Mouse (Mus musculus) gastrocnemius, adult 2 months (tissue): ENCODE data around the gene Zfp983. TPM values are rescaled to one million over a fixed set of nuclear protein-coding genes. Genes with fewer than 3 reads are reported as not detected.
"Not testable (repeated sequence)": the region's sequence is repeated elsewhere in the genome, so short reads cannot be mapped to it uniquely, and the experiment has no call there.

Experiments used
- DNase-seq: peaks from one replicate; pipeline ENCODE4 v3.0.0; 2022
- H3K27ac ChIP-seq: fragments of 200-600 bp; 2 replicates; pipeline ENCODE4 v1.8.1; 2022; ENCODE audit warnings: mild to moderate bottlenecking
- H3K4me3 ChIP-seq: fragments of 200-600 bp; 2 replicates; pipeline ENCODE4 v1.8.1; 2022; ENCODE audit warnings: mild to moderate bottlenecking, moderate library complexity
- CTCF ChIP-seq: fragments of 200-600 bp; IDR thresholded peaks from 2 replicates; pipeline ENCODE4 v1.8.1; 2022; ENCODE audit warnings: antibody characterized with exemption, mild to moderate bottlenecking, moderate library complexity
- intact Hi-C: fragments of 180-260 bp; cut with DNase I; formaldehyde crosslinking; loops from one replicate; pipeline ENCODE4 v1.15.1; 2025
- long read RNA-seq, 2 experiments: library from polyadenylated mRNA; stranded (forward); transcript quantifications; one replicate each; pipeline ENCODE4 v2.0.0; 2021
- total RNA-seq, 2 experiments: library from RNA; stranded (reverse); gene quantifications; 2 replicates each; pipeline ENCODE4 v1.2.3; 2021

Zfp983 gene
- total RNA-seq = 1 to 10 TPM; 1.8 to 2.1 TPM
- long read RNA-seq, experiment 1, partial matches to known transcripts = 0 of 4 reads
- long read RNA-seq, experiment 1, other reads (novel, unspliced or antisense) = 4 of 4 reads
- long read RNA-seq, experiment 2, partial matches to known transcripts = 0 of 3 reads
- long read RNA-seq, experiment 2, other reads (novel, unspliced or antisense) = 3 of 3 reads

DNA sequence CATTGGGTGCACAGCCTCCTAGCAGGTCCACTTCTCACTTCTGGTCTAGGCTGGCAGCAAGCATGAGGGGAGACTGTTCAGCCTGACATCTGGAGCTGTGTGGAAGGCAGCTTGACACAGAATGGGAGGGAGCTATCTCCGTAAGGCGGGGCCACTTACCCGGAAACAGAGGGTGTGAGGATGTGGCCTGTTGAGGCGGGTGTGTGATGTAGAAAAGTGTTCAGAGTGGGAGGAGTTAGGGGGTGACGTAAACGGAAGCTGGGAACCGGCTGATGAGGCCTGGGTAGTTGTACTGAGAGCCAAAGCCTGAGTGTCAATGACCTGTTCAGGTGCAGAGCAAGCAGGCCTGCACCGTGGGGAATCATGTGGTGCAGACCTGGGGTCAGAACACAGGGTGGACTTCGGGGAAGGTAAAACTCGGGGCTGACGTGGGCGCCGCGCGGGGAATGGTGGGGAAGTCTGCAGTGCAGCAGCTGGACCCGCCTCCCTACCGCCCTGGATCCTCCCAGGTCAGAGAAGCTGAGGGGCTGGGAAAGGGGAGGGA, at the start of gene Zfp983:
Gene Zfp983 (plus strand): TSS at position 261 of the 544 bp plus-strand sequence.
- DNase-seq = peak; percentile 78
- H3K4me3 ChIP-seq = peak within 1 kb of the TSS; percentile 70
- H3K27ac ChIP-seq = peak within 1 kb of the TSS; percentile 78
- intact Hi-C loops = not testable (repeated sequence)

DNA sequence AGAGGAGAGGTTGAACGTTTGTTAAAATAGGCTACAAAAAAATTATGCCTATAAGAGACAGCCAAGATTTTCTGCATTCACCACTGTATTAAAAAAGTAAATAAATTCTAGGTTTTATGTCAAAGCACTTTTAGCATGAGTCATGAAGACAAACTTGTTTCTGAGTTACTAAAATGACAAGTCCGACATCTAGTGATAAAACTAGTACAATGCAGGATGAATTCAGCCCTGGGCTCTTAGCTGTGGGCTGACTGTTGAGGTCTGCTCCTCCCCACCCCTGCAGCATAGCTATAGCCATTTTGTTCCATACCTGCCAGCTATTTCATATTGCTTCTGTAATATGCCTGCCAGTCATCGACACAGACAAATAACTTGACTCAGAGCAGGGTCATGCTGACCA, 34.1 kb upstream of the Zfp983 start:
- Histone ChIP-seq H3K4me3 (no peak overlapping the region), H3K27ac (no peak overlapping the region)
- intact Hi-C loops = no loop called here
- no peak for TF ChIP-seq CTCF
- DNase-seq = no peak

GRCm38 (mm10) chr17:21617352-21617751, 33.1 kb upstream of the Zfp983 start:
- Histone ChIP-seq H3K4me3 (no peak overlapping the region), H3K27ac (no peak overlapping the region)
- TF ChIP-seq CTCF = no peak
- no peak for DNase-seq
- intact Hi-C loops = no loop called here

- DNase-seq = no peak
- no peak overlapping the region for H3K4me3 ChIP-seq
- no peak overlapping the region for H3K27ac ChIP-seq
- intact Hi-C loops = no loop called here
- no peak for TF ChIP-seq CTCF
Observed at GRCm38 (mm10) chr17:21623647-21624046, 26.8 kb upstream of the Zfp983 start.

DNA sequence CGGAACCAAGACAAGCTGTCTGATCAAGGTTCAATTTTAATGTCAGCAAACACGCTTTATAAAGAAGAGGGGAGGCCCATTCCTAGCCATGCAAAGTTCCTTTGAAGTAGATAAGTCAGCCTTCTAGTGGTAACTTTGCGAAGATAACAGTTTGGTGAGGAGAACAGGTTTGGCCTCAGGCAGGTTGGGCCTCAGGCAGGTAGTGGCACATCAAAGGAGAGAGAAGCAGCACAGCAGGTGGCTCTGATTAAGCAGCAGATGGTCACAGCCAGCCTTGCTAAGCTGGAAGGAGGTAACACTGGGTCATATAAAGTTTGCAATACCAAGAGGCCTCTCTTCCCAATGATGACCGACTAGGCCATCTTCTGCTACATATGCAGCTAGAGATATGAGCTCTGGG, 14.7 kb upstream of the Zfp983 start:
- DNase-seq, H3K4me3 ChIP-seq, H3K27ac ChIP-seq, intact Hi-C loops: not testable (repeated sequence)

DNA sequence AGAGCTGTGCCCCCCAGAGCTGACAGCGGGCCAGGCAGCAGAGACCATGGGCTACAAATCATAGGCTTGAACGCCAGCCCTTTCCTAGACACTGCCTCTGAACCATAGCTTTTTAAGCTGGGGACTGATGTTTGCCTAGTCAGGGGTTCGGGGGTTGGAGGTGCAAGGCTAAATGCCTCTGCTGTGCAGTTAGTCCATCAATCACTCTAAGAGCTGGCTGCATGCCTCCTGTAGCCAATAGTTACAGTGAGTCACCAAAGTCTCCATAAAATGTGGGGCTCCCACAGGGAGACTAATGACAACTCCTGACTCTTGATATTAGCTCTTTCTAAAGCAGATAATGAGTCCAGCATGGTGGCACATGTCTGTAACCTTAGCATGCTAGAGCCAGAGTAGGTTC, 1.6 kb upstream of the Zfp983 start:
- Histone ChIP-seq H3K27ac (no peak overlapping the region), H3K4me3 (no peak overlapping the region)
- intact Hi-C loops = loop anchor here (2.0 kb wide), 1 partner anchor 30 kb away; no protein-coding TSS in a partner anchor
- no peak for DNase-seq
- no peak for TF ChIP-seq CTCF

DNA sequence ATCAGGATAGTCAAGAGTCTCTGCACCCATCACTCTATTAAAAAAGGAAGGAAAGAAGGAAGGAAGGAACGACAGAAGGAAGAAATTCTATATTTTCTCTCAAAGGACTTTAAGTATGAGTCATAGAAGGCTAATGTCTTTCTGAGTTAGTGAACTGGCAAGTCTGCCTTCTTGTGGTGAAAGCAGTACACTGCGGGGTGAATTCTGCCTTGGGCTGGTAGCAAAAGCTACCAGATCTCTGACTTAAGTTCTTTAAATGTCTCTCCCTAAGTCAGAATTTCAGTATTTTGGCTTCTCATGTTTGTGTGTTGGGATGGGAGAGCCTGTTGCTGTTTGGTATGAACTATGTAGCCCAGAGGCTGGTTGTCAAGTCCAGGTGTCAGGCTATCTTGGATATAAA, 488 bp upstream of the Zfp983 start:
- Histone ChIP-seq H3K27ac (peak overlapping the region; percentile 78), H3K4me3 (peak overlapping the region; percentile 70)
- TF ChIP-seq CTCF = peak; percentile 43
- DNase-seq = no peak
- intact Hi-C loops = loop anchor here (2.0 kb wide), 1 partner anchor 29 kb away; no protein-coding TSS in a partner anchor

GRCm38 (mm10) chr17:21678826-21679225, 28.4 kb downstream of the Zfp983 start:
- not testable (repeated sequence) for DNase-seq, H3K27ac ChIP-seq, H3K4me3 ChIP-seq
- intact Hi-C loops = loop anchor here (2.0 kb wide), 1 partner anchor 30 kb away; no protein-coding TSS in a partner anchor

- TF ChIP-seq CTCF = peak; percentile 71
- intact Hi-C loops = loop anchor here (2.0 kb wide), 1 partner anchor 31 kb away; no protein-coding TSS in a partner anchor
- peak; percentile 86 for DNase-seq
- Histone ChIP-seq H3K4me3 (peak overlapping the region; percentile 79), H3K27ac (peak overlapping the region; percentile 86)
Observed at GRCm38 (mm10) chr17:21679273-21680018, 29.0 kb downstream of the Zfp983 start.

- peak overlapping the region; percentile 86 for H3K27ac ChIP-seq
- intact Hi-C loops, DNase-seq: not testable (repeated sequence)
- peak overlapping the region; percentile 79 for H3K4me3 ChIP-seq
Observed at GRCm38 (mm10) chr17:21680019-21680376, 29.6 kb downstream of the Zfp983 start.

DNA sequence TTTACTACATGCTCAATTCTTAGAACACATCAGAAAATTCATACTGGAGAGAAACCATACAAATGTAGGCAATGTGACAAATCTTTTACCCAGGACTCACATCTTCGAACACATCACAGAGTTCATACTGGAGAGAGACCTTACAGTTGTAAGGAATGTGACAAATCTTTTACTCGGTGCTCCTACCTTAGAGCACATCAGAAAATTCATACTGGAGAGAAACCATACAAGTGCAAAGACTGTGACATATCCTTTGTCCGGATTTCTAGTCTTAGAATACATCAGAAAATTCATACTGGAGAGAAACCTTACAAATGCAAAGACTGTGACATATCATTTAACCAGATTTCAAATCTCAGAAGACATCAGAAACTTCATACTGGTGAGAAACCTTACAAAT, 41.1 kb downstream of the Zfp983 start, which contains the start of gene Gm10226:
Gene Gm10226 (plus strand): TSS at position 301 of the 400 bp plus-strand sequence.
- no peak for TF ChIP-seq CTCF
- no peak for DNase-seq
- Histone ChIP-seq H3K4me3 (no peak within 1 kb of the TSS), H3K27ac (no peak within 1 kb of the TSS)
- intact Hi-C loops = no loop called here

DNA sequence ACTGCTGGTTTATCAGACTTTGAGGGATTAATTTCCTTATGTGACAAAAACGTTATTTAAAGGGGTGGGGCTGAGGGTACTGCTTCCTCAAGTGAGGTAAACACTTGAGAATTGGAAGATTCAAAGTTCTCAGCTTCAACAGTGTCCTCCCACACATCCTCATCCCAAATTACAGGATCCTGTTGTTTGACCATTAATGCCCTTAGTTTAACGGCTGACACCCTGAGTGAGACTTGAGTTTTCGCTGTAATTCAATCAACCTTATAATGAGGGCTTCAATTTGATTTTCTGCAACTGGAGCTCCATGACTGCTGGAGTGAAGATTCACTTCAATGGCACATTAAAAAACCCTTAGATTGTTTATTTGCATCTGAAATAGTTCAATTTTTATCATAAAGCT, 42.9 kb downstream of the Zfp983 start:
- intact Hi-C loops = no loop called here
- no peak for TF ChIP-seq CTCF
- H3K4me3 ChIP-seq = no peak overlapping the region
- H3K27ac ChIP-seq = no peak overlapping the region
- no peak for DNase-seq

- Histone ChIP-seq H3K4me3 (no peak overlapping the region), H3K27ac (no peak overlapping the region)
- intact Hi-C loops = no loop called here
- no peak for DNase-seq
- TF ChIP-seq CTCF = no peak
Observed at GRCm38 (mm10) chr17:21696073-21696472, 45.6 kb downstream of the Zfp983 start.
